Mouse (Mus musculus) embryonic facial prominence, embryonic 10.5 days (tissue): ENCODE measurements around the gene Hist3h2ba. TPM values are rescaled to one million over a fixed set of nuclear protein-coding genes. Genes with fewer than 3 reads are reported as not detected.

Source experiments
- microRNA-seq: library from miRNA; unstranded; fragments of <30 nt; microRNA quantifications from one replicate; pipeline ENCODE4, GENCODE M21; 2017
- polyA plus RNA-seq: library from polyadenylated mRNA; unstranded; fragments of >200 nt; fragmentation: Nextera tagmentation; extraction: Ambion mirVana; gene quantifications from 2 replicates; pipeline ENCODE4 v1.2.1, GENCODE M21; 2016

Hist3h2ba gene
- polyA plus RNA-seq, 1 experiment from 2014 or later = 25.0 TPM

Small RNAs within 50 kb of the gene (microRNA-seq; reads per million reads assigned to microRNA genes)
- gene Gm44313 = not detected

Other genes starting within 250 kb of the Hist3h2ba start
- not detected in 2 replicates for gene Olfr319, start 249.8 kb upstream of the Hist3h2ba start, polyA plus RNA-seq
- not detected in 2 replicates for gene Olfr318, start 224.9 kb upstream of the Hist3h2ba start, polyA plus RNA-seq
- not detected in 2 replicates for gene Olfr317, start 209.7 kb upstream of the Hist3h2ba start, polyA plus RNA-seq
- gene Olfr316, start 196.2 kb upstream of the Hist3h2ba start, polyA plus RNA-seq = not detected in 2 replicates
- gene Olfr315, start 175.7 kb upstream of the Hist3h2ba start, polyA plus RNA-seq = not detected in 2 replicates
- gene Olfr314, start 166.0 kb upstream of the Hist3h2ba start, polyA plus RNA-seq = not detected in 2 replicates
- gene Fam183b, start 147.0 kb upstream of the Hist3h2ba start, polyA plus RNA-seq = 1.4 and 1.6 TPM in 2 replicates
- gene Olfr313, start 133.9 kb upstream of the Hist3h2ba start, polyA plus RNA-seq = not detected in 2 replicates
- not detected in 2 replicates for gene Olfr312, start 119.7 kb upstream of the Hist3h2ba start, polyA plus RNA-seq
- not detected in 2 replicates for gene Olfr311, start 109.7 kb upstream of the Hist3h2ba start, polyA plus RNA-seq
- gene Gm12258, start 101.8 kb upstream of the Hist3h2ba start, polyA plus RNA-seq = 8.7 and 9.1 TPM in 2 replicates
- gene 2810021J22Rik, start 81.7 kb upstream of the Hist3h2ba start, polyA plus RNA-seq = 10.6 and 10.8 TPM in 2 replicates
- 5.7 and 6.3 TPM in 2 replicates for gene Zfp39, start 44.7 kb upstream of the Hist3h2ba start, polyA plus RNA-seq
- gene Btnl10, start 31.0 kb upstream of the Hist3h2ba start, polyA plus RNA-seq = not detected in 2 replicates
- 255 and 258 TPM in 2 replicates for gene Rnf187, start 10.0 kb upstream of the Hist3h2ba start, polyA plus RNA-seq
- gene Hist3h2a, start 5.8 kb downstream of the Hist3h2ba start, polyA plus RNA-seq = 17.8 and 19.0 TPM in 2 replicates
- 0.19 and 0.40 TPM in 2 replicates for gene Trim17, start 5.8 kb downstream of the Hist3h2ba start, polyA plus RNA-seq
- 19.0 and 19.1 TPM in 2 replicates for gene Trim11, start 29.2 kb downstream of the Hist3h2ba start, polyA plus RNA-seq
- gene Obscn, start 187.5 kb downstream of the Hist3h2ba start, polyA plus RNA-seq = 0.05 and 0.24 TPM in 2 replicates
- 4.0 and 4.7 TPM in 2 replicates for gene Iba57, start 214.8 kb downstream of the Hist3h2ba start, polyA plus RNA-seq
- gene Gjc2, start 234.3 kb downstream of the Hist3h2ba start, polyA plus RNA-seq = 0.15 TPM in 1 of 2 replicates, not detected in the other
- gene Guk1, start 243.3 kb downstream of the Hist3h2ba start, polyA plus RNA-seq = 133 and 146 TPM in 2 replicates